Mouse (Mus musculus) thymus, postnatal 0 days (tissue): ENCODE data around the gene Dhx35. TPM values are rescaled to one million over a fixed set of nuclear protein-coding genes. Genes with fewer than 3 reads are reported as not detected.

Experiments used
- DNase-seq: peaks from one replicate; pipeline ENCODE4 v3.0.0-alpha.2; 2015; ENCODE audit warnings: low spot score
- polyA plus RNA-seq: library from polyadenylated mRNA; unstranded; fragments of >200 nt; fragmentation: Nextera tagmentation; extraction: Ambion mirVana; gene quantifications from 2 replicates; pipeline ENCODE4 v1.2.1, GENCODE M21; 2015

Dhx35 gene
- polyA plus RNA-seq, 1 experiment from 2014 or later = 11.1 TPM

- DNase-seq = no peak
These were observed 9.0 kb downstream of the Dhx35 start for GRCm38 (mm10) chr2:158803575-158803974.

- DNase-seq = no peak
These were observed 21.1 kb downstream of the Dhx35 start for GRCm38 (mm10) chr2:158815686-158816085.

GRCm38 (mm10) chr2:158816239-158816638, 21.6 kb downstream of the Dhx35 start:
- DNase-seq = no peak

- DNase-seq = no peak
These were observed 23.1 kb downstream of the Dhx35 start for GRCm38 (mm10) chr2:158817708-158818107.

GRCm38 (mm10) chr2:158828124-158828523, 33.5 kb downstream of the Dhx35 start:
- DNase-seq = no peak

- no peak for DNase-seq
These were observed 35.1 kb downstream of the Dhx35 start for GRCm38 (mm10) chr2:158829746-158830145.

- no peak for DNase-seq
These were observed 38.6 kb downstream of the Dhx35 start for GRCm38 (mm10) chr2:158833221-158833620.

GRCm38 (mm10) chr2:158833645-158834044, 39.0 kb downstream of the Dhx35 start:
- no peak for DNase-seq

GRCm38 (mm10) chr2:158843287-158843686, 48.7 kb downstream of the Dhx35 start:
- DNase-seq = no peak

- no peak for DNase-seq
These were observed 50.4 kb downstream of the Dhx35 start for GRCm38 (mm10) chr2:158845031-158845430.

GRCm38 (mm10) chr2:158846208-158846607, 51.6 kb downstream of the Dhx35 start:
- DNase-seq = no peak

GRCm38 (mm10) chr2:158847991-158848390, 53.4 kb downstream of the Dhx35 start:
- DNase-seq = no peak

GRCm38 (mm10) chr2:158849416-158849815, 54.8 kb downstream of the Dhx35 start:
- DNase-seq = no peak

- peak; percentile 61 for DNase-seq
These were observed 58.0 kb downstream of the Dhx35 start for GRCm38 (mm10) chr2:158852579-158852978.

- no peak for DNase-seq
These were observed 62.4 kb downstream of the Dhx35 start for GRCm38 (mm10) chr2:158856896-158857499.

GRCm38 (mm10) chr2:158857579-158857978, 63.0 kb downstream of the Dhx35 start:
- DNase-seq = no peak

- DNase-seq = no peak
These were observed 66.5 kb downstream of the Dhx35 start for GRCm38 (mm10) chr2:158861115-158861514.

- DNase-seq = peak; percentile 77
These were observed 68.9 kb downstream of the Dhx35 start for GRCm38 (mm10) chr2:158863341-158864125.

GRCm38 (mm10) chr2:158864126-158864458, 69.5 kb downstream of the Dhx35 start:
- DNase-seq = no peak

- DNase-seq = peak; percentile 80
These were observed 70.8 kb downstream of the Dhx35 start for GRCm38 (mm10) chr2:158865358-158865757.

GRCm38 (mm10) chr2:158886571-158886970, 92.0 kb downstream of the Dhx35 start:
- peak; percentile 71 for DNase-seq

GRCm38 (mm10) chr2:158888531-158888930, 93.9 kb downstream of the Dhx35 start:
- DNase-seq = no peak

GRCm38 (mm10) chr2:158889201-158889600, 94.6 kb downstream of the Dhx35 start:
- no peak for DNase-seq
